Mouse (Mus musculus) C2C12 (cell line): ENCODE measurements around the gene Axin1.

Experiments
- CTCF ChIP-seq: IDR thresholded peaks from one replicate; pipeline ENCODE4 v1.5.1; 2011; ENCODE audit not compliant: control insufficient read depth, insufficient read depth, insufficient read length
- MAX ChIP-seq: IDR thresholded peaks from one replicate; pipeline ENCODE4 v1.6.1; 2011; ENCODE audit warnings: mild to moderate bottlenecking, control low read depth
- MYOD1 ChIP-seq: IDR thresholded peaks from one replicate; pipeline ENCODE4 v1.6.1; 2011; ENCODE audit warnings: low read depth; ENCODE audit not compliant: control insufficient read depth, insufficient read length

DNA sequence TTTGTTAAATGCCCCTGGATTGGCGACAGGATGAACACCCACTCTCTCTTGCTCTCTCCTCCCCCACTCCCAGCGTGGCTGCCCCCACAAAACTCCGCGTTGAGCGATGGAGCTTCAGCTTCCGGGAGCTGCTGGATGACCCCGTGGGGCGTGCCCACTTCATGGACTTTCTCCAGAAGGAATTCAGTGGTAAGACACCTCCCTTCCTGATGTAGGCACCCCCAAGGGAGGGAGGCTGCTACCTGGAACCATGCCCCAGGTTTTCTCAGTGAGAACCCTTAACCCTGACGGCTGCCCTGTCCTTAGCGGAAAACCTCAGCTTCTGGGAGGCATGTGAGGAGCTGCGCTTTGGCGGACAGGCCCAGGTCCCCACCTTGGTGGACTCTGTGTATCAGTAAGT lies 69.2 kb downstream of the Axin1 start, which contains the start of gene Arhgdig:
- no peak for TF ChIP-seq CTCF
- TF ChIP-seq MYOD1: no peak
- TF ChIP-seq MAX: no peak
